Mouse (Mus musculus): ENCODE measurements at regions not wholly inside any gene's neighbourhood (a gene's known extent, or its start where the extent isn't known, plus 50 kb on each side); places are given as distances from the start of the nearest gene placed in this dataset.

GRCm38 (mm10) chr11:6785471-6785870, 52.0 kb downstream of the Gm11983 start:
- no peak for DNase-seq (ENCODE audit: low spot score)

- no peak for DNase-seq (ENCODE audit: low spot score)
These were observed 54.6 kb downstream of the Gm11983 start for GRCm38 (mm10) chr11:6782826-6783225.

GRCm38 (mm10) chr11:6779752-6780151, 57.7 kb downstream of the Gm11983 start:
- DNase-seq (ENCODE audit: low spot score), result no peak

GRCm38 (mm10) chr11:6778596-6779360, 58.7 kb downstream of the Gm11983 start:
- no peak for DNase-seq (ENCODE audit: low spot score)

- DNase-seq (ENCODE audit: low spot score), result no peak
These were observed 59.9 kb downstream of the Gm11983 start for GRCm38 (mm10) chr11:6777566-6777965.

- DNase-seq (ENCODE audit: low spot score), result no peak
These were observed 62.8 kb downstream of the Gm11983 start for GRCm38 (mm10) chr11:6774656-6775055.

GRCm38 (mm10) chr11:6773951-6774350, 63.5 kb downstream of the Gm11983 start:
- DNase-seq (ENCODE audit: low spot score), result no peak

GRCm38 (mm10) chr11:6773364-6773763, 64.1 kb downstream of the Gm11983 start:
- no peak for DNase-seq (ENCODE audit: low spot score)

GRCm38 (mm10) chr11:6769437-6769765, 68.1 kb downstream of the Gm11983 start:
- no peak for DNase-seq (ENCODE audit: low spot score)

GRCm38 (mm10) chr11:6768599-6769436, 68.6 kb downstream of the Gm11983 start:
- DNase-seq (ENCODE audit: low spot score), result peak; percentile 28

GRCm38 (mm10) chr11:6766725-6767124, 70.7 kb downstream of the Gm11983 start:
- DNase-seq (ENCODE audit: low spot score), result no peak

- DNase-seq (ENCODE audit: low spot score), result no peak
These were observed 72.0 kb downstream of the Gm11983 start for GRCm38 (mm10) chr11:6765333-6765957.

- DNase-seq (ENCODE audit: low spot score), result no peak
These were observed 73.3 kb downstream of the Gm11983 start for GRCm38 (mm10) chr11:6764186-6764585.

- DNase-seq (ENCODE audit: low spot score), result no peak
These were observed 74.5 kb downstream of the Gm11983 start for GRCm38 (mm10) chr11:6763001-6763400.

GRCm38 (mm10) chr11:6761876-6762628, 75.4 kb downstream of the Gm11983 start:
- no peak for DNase-seq (ENCODE audit: low spot score)

GRCm38 (mm10) chr11:6759578-6759977, 77.9 kb downstream of the Gm11983 start:
- no peak for DNase-seq (ENCODE audit: low spot score)

- DNase-seq (ENCODE audit: low spot score), result no peak
These were observed 81.1 kb downstream of the Ramp3 start for GRCm38 (mm10) chr11:6739439-6739838.

- no peak for DNase-seq (ENCODE audit: low spot score)
These were observed 80.3 kb downstream of the Ramp3 start for GRCm38 (mm10) chr11:6738581-6738980.

GRCm38 (mm10) chr11:6738163-6738562, 79.8 kb downstream of the Ramp3 start:
- no peak for DNase-seq (ENCODE audit: low spot score)

- DNase-seq (ENCODE audit: low spot score), result no peak
These were observed 76.6 kb downstream of the Ramp3 start for GRCm38 (mm10) chr11:6734746-6735430.

GRCm38 (mm10) chr11:6731505-6731904, 73.2 kb downstream of the Ramp3 start:
- DNase-seq (ENCODE audit: low spot score), result no peak

All from MN1 (cell line).